33 mouse cellular contexts compared by ENCODE assay signal in the genomic region with DNA sequence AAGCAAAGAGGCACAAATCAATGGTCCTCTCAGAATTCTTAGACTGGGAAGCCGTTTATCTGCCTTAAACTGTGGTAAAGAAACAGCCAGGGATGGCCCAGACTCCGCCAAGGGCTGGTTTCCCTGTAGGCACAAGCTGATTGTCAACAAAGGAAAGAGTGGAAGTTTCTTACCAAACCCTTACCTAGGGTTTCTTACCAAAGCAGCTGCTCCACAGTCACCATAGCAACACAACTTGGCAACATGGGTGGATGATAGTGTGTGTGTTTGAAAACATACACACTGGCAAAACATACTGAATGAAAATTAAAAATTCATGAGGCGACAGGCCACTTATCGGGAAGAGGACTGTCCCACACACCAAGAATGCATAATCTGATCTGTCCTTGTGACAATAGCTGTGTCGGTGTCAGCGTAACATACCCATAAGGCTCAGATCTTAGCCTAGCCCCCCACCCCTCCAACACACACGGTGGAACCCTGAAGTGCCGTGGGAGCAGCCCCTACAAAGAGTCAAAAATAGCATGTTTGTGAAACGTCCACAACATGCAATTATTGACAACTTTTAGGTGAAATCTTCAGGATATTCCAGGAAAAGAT. TPM values are rescaled to one million over a fixed set of nuclear protein-coding genes. Genes with fewer than 3 reads are reported as not detected.
DNase-seq lines count a peak whose midpoint lies in the region; ATAC-seq and TF ChIP-seq lines count a peak whose summit lies in the region.
"Had no signal": no experiment of that assay in that cellular context is flagged by ENCODE, and none has a peak within 500 bp of the region (broad histone marks: within the 10 kb centered on the region; RNA-seq: fewer than 3 reads in every experiment).

No protein-coding gene starts in this region.

- no peaks in the 10 kb centered on the region for H3K27me3 ChIP-seq in MEL (ENCODE audit: control insufficient read depth in 1 of 2, insufficient read depth in 2 of 2, low read length in 2 of 2)
- no peaks in the 10 kb centered on the region for H3K27me3 ChIP-seq in midbrain, embryonic 13.5 days
- H3K27me3 ChIP-seq in cerebellum, adult 2 months (ENCODE audit: control insufficient read depth, insufficient read depth, low read length): no peaks in the 10 kb centered on the region
- H3K27me3 ChIP-seq: heart, embryonic 15.5 days; lung, embryonic 15.5 days; neural tube, embryonic 13.5 days had no signal

- no peak overlapping the region for H3K27ac ChIP-seq in MEL (ENCODE audit: control insufficient read depth, low read depth, low read length)
- no peak overlapping the region for H3K27ac ChIP-seq in midbrain, embryonic 13.5 days
- H3K27ac ChIP-seq in cerebellum, adult 2 months (ENCODE audit: insufficient read depth, low read length): no peak overlapping the region
- H3K27ac ChIP-seq: embryonic facial prominence, embryonic 13.5 days; heart, embryonic 10.5 days; heart, embryonic 15.5 days; limb, embryonic 13.5 days; lung, embryonic 15.5 days; neural tube, embryonic 13.5 days had no signal

- H3K4me3 ChIP-seq in MEL (ENCODE audit: control insufficient read depth in 1 of 2, insufficient read depth in 1 of 2, low read depth in 2 of 2, low read length in 2 of 2): peak overlapping the region in 1 of 2 experiments; percentile 1; a peak in 2 of 4 replicates
- no peak overlapping the region for H3K4me3 ChIP-seq in midbrain, embryonic 13.5 days (replicated peaks)
- H3K4me3 ChIP-seq in cerebellum, adult 2 months (replicated peaks; ENCODE audit: insufficient read depth, low read depth, low read length): no peak overlapping the region
- H3K4me3 ChIP-seq: embryonic facial prominence, embryonic 13.5 days; erythroblast, embryonic 14.5 days; heart, embryonic 10.5 days; heart, embryonic 15.5 days; limb, embryonic 13.5 days; lung, embryonic 15.5 days; neural tube, embryonic 13.5 days had no signal

- ATAC-seq in midbrain, embryonic 13.5 days: 0 out of 2 replicates have a peak, but pooled peaks have one; percentile 55
- ATAC-seq: CD4-positive, CD25-positive, alpha-beta regulatory T cell, adult 4 months had no signal

- no peak overlapping the region; the same call in 1 of the 2 replicates for H3K9ac ChIP-seq in MEL (ENCODE audit: control insufficient read depth, low read depth, low read length, poor library complexity, severe bottlenecking)
- H3K9ac ChIP-seq in midbrain, embryonic 13.5 days (replicated peaks): no peak overlapping the region
- H3K9ac ChIP-seq: embryonic facial prominence, embryonic 13.5 days; heart, embryonic 15.5 days; limb, embryonic 13.5 days; lung, embryonic 15.5 days; neural tube, embryonic 13.5 days had no signal

- no peaks in the 10 kb centered on the region for H3K9me3 ChIP-seq in MEL (replicated peaks; ENCODE audit: insufficient read depth, low read length)
- H3K9me3 ChIP-seq in midbrain, embryonic 13.5 days: no peaks in the 10 kb centered on the region
- H3K9me3 ChIP-seq: embryonic facial prominence, embryonic 13.5 days; heart, embryonic 10.5 days; heart, embryonic 15.5 days; limb, embryonic 13.5 days; lung, embryonic 15.5 days; neural tube, embryonic 13.5 days had no signal

- no peak for TF ChIP-seq CTCF in MEL (IDR thresholded peaks at IDR 0.05 in 2 of 3, conservative IDR thresholded peaks at IDR 0.05 in 1 of 3; ENCODE audit: control insufficient read depth in 1 of 3, insufficient read depth in 1 of 3, low read depth in 2 of 3, low read length in 3 of 3, poor library complexity in 1 of 3, severe bottlenecking in 1 of 3)
- TF ChIP-seq CTCF in cerebellum, adult 2 months (IDR thresholded peaks at IDR 0.05; ENCODE audit: borderline replicate concordance, insufficient read depth, low read depth, low read length): no peak

- peak; percentile 35 for DNase-seq in heart, adult 11 months
- no peak for DNase-seq in heart, postnatal 4 days
- peak; percentile 33 for DNase-seq in MEL (ENCODE audit: low read depth, low spot score)
- DNase-seq in brain, adult 2 months (ENCODE audit: low read depth, low spot score): peak; percentile 54
- no peak for DNase-seq in cerebellum, adult 2 months
- DNase-seq in thymus, postnatal 25 days: no peak
- no peak for DNase-seq in left cerebral cortex, adult 18-20 months (ENCODE audit: low spot score in 2 of 2)
- DNase-seq: adrenal gland, adult 8-10 months; cerebellum, adult 9-11 months; gastrocnemius, postnatal 14 days; heart, postnatal 36 days had no signal

- TF ChIP-seq EP300 in MEL (IDR thresholded peaks at IDR 0.05; ENCODE audit: low read depth in 1 of 2, low read length in 2 of 2): no peak

- peaks cover 9 to 30% of the 10 kb centered on the region in 2 experiments for H3K4me1 ChIP-seq in MEL (ENCODE audit: control insufficient read depth in 1 of 2, insufficient read depth in 2 of 2, low read length in 2 of 2)
- H3K4me1 ChIP-seq in midbrain, embryonic 13.5 days (replicated peaks): peaks cover 19% of the 10 kb centered on the region
- peaks cover 8% of the 10 kb centered on the region; the same call in 1 of the 2 replicates for H3K4me1 ChIP-seq in cerebellum, adult 2 months (ENCODE audit: control insufficient read depth, insufficient read depth, low read length)
- H3K4me1 ChIP-seq: limb, embryonic 13.5 days had no signal

- peaks cover 0 to 22% of the 10 kb centered on the region in 2 experiments; a peak in 2 of 4 replicates for H3K36me3 ChIP-seq in MEL (ENCODE audit: control insufficient read depth in 1 of 2, insufficient read depth in 2 of 2, low read length in 2 of 2)
- no peaks in the 10 kb centered on the region for H3K36me3 ChIP-seq in midbrain, embryonic 13.5 days
- H3K36me3 ChIP-seq: embryonic facial prominence, embryonic 13.5 days; heart, embryonic 10.5 days; heart, embryonic 15.5 days; limb, embryonic 13.5 days; lung, embryonic 15.5 days; neural tube, embryonic 13.5 days had no signal

- WGBS in midbrain, embryonic 13.5 days: 25% methylated on average over 9 of the region's 9 CpGs
- 69% methylated on average over 9 of the region's 9 CpGs for WGBS in cerebellum, adult 2 months

- no peak for TF ChIP-seq RAD21 in MEL (IDR thresholded peaks at IDR 0.05; ENCODE audit: low read depth, low read length)

- no peak for TF ChIP-seq POLR2A in MEL (IDR thresholded peaks at IDR 0.05; ENCODE audit: control insufficient read depth in 1 of 2, insufficient read depth in 1 of 2, low read depth in 1 of 2, low read length in 2 of 2, poor library complexity in 1 of 2)
- TF ChIP-seq POLR2A in cerebellum, adult 2 months (IDR thresholded peaks at IDR 0.05; ENCODE audit: borderline replicate concordance, insufficient read depth, low read length): no peak

- no peak overlapping the region for H3K4me2 ChIP-seq in midbrain, embryonic 13.5 days (replicated peaks)
- H3K4me2 ChIP-seq: neural tube, embryonic 13.5 days had no signal

- H3K79me2 ChIP-seq in MEL (ENCODE audit: control insufficient read depth, insufficient read depth, low read length, poor library complexity): no peaks in the 10 kb centered on the region

TF ChIP-seq in MEL, 35 proteins besides CTCF, POLR2A, EP300 and RAD21 (continues in another document):
- TF ChIP-seq SMC3 (IDR thresholded peaks at IDR 0.05; ENCODE audit: low read depth, low read length) (no peak), BHLHE40 (IDR thresholded peaks at IDR 0.05; ENCODE audit: borderline replicate concordance, low read depth, low read length) (no peak), MAX (IDR thresholded peaks at IDR 0.05; ENCODE audit: low read length) (no peak), ZKSCAN1 (IDR thresholded peaks at IDR 0.05; ENCODE audit: low read depth, low read length) (no peak), JUND (IDR thresholded peaks at IDR 0.05; ENCODE audit: low read depth, low read length) (no peak), USF2 (IDR thresholded peaks at IDR 0.05; ENCODE audit: borderline replicate concordance in 1 of 2, insufficient read depth in 1 of 2, low read depth in 1 of 2, low read length in 2 of 2) (no peak), ETS1 (IDR thresholded peaks at IDR 0.05; ENCODE audit: low read depth, low read length) (no peak), ZC3H11A (IDR thresholded peaks at IDR 0.05; ENCODE audit: low read depth, low read length) (no peak), NRF1 (IDR thresholded peaks at IDR 0.05; ENCODE audit: insufficient read depth, low read depth, low read length, poor library complexity, severe bottlenecking) (no peak), CHD2 (IDR thresholded peaks at IDR 0.05; ENCODE audit: low read length) (no peak)

RNA-seq across cellular contexts. Expression of a gene that starts 3.8 kb away (rescaled TPM):
- not detected for total RNA-seq in heart, postnatal 4 days (2021)
- total RNA-seq in MEL (2012; rRNA removed): not detected in 2 replicates
- not detected for polyA plus RNA-seq in MEL (2012; ENCODE audit: insufficient read depth in 1 of 2, insufficient read length in 2 of 2, low read depth in 1 of 2, low replicate concordance in 2 of 2, missing spikeins in 1 of 2)
- not detected in 2 replicates for polyA plus RNA-seq in midbrain, embryonic 13.5 days (2015; fragmentation: Nextera tagmentation; extraction: Ambion mirVana)
- polyA plus RNA-seq in cerebellum, adult 2 months (2012; rRNA removed): 0.03 and 0.10 TPM in 2 replicates
- not detected for total RNA-seq in left cerebral cortex, adult 18-20 months (2021)
- total RNA-seq: adrenal gland, adult 8-10 months; adrenal gland, postnatal 4 days; common myeloid progenitor, adult 5-6 weeks; gastrocnemius, postnatal 14 days; granulocyte monocyte progenitor cell, adult 5-6 weeks; heart, postnatal 36 days; layer of hippocampus, adult 18-20 months; layer of hippocampus, postnatal 14 days; left cerebral cortex, adult 8-10 months; left cerebral cortex, postnatal 36 days; megakaryocyte progenitor cell, adult 5-6 weeks had no signal
- polyA plus RNA-seq: CD4-positive, CD25-positive, alpha-beta regulatory T cell, adult 4 months; embryonic facial prominence, embryonic 13.5 days; erythroblast, embryonic 14.5 days; heart, embryonic 10.5 days; heart, embryonic 15.5 days; intestine, postnatal 0 days; kidney, embryonic 14.5 days; limb, embryonic 13.5 days; liver, embryonic 11.5 days; liver, embryonic 16.5 days; lung, embryonic 15.5 days; neural tube, embryonic 13.5 days; thymus, adult 2 months had no signal

RNA-seq across cellular contexts. Expression of a gene that starts 25.5 kb away (rescaled TPM):
- total RNA-seq in heart, postnatal 4 days (2021): 10 to 100 TPM; 37.5 to 42.0 TPM
- 32.1 and 36.3 TPM in 2 replicates for total RNA-seq in MEL (2012; rRNA removed)
- 10 to 100 TPM in 1 of 2 experiments, not detected in 1; 46.9 TPM for polyA plus RNA-seq in MEL (2012; ENCODE audit: insufficient read depth in 1 of 2, insufficient read length in 2 of 2, low read depth in 1 of 2, low replicate concordance in 2 of 2, missing spikeins in 1 of 2)
- 56.0 and 63.6 TPM in 2 replicates for polyA plus RNA-seq in midbrain, embryonic 13.5 days (2015; fragmentation: Nextera tagmentation; extraction: Ambion mirVana)
- 184 and 188 TPM in 2 replicates for polyA plus RNA-seq in cerebellum, adult 2 months (2012; rRNA removed)
- total RNA-seq in left cerebral cortex, adult 18-20 months (2021): 10 to 100 TPM; 40.6 to 41.3 TPM

RNA-seq across cellular contexts. Expression of a gene that starts 30.6 kb away (rescaled TPM):
- 1 to 10 TPM; 1.4 to 1.8 TPM for total RNA-seq in heart, postnatal 4 days (2021)
- total RNA-seq in MEL (2012; rRNA removed): 0.39 and 0.46 TPM in 2 replicates
- polyA plus RNA-seq in MEL (2012; ENCODE audit: insufficient read depth in 1 of 2, insufficient read length in 2 of 2, low read depth in 1 of 2, low replicate concordance in 2 of 2, missing spikeins in 1 of 2): 1 to 10 TPM in 1 of 2 experiments, not detected in 1; 3.6 TPM
- polyA plus RNA-seq in midbrain, embryonic 13.5 days (2015; fragmentation: Nextera tagmentation; extraction: Ambion mirVana): 0.82 and 0.92 TPM in 2 replicates
- polyA plus RNA-seq in cerebellum, adult 2 months (2012; rRNA removed): 2.0 and 2.4 TPM in 2 replicates
- total RNA-seq in left cerebral cortex, adult 18-20 months (2021): under 1 TPM; 0.28 to 0.56 TPM
- total RNA-seq: common myeloid progenitor, adult 5-6 weeks; granulocyte monocyte progenitor cell, adult 5-6 weeks had no signal
- polyA plus RNA-seq: erythroblast, embryonic 14.5 days; neural tube, embryonic 13.5 days had no signal

RNA-seq across cellular contexts. Expression of a gene that starts 57.8 kb away (rescaled TPM):
- 100 to 1,000 TPM; 183 to 190 TPM for total RNA-seq in heart, postnatal 4 days (2021)
- total RNA-seq in MEL (2012; rRNA removed): 272 and 346 TPM in 2 replicates
- polyA plus RNA-seq in MEL (2012; ENCODE audit: insufficient read depth in 1 of 2, insufficient read length in 2 of 2, low read depth in 1 of 2, low replicate concordance in 2 of 2, missing spikeins in 1 of 2): 1,000 to 10,000 TPM in 1 of 2 experiments, 100 to 1,000 TPM in 1; 626 to 3,096 TPM
- 705 and 728 TPM in 2 replicates for polyA plus RNA-seq in midbrain, embryonic 13.5 days (2015; fragmentation: Nextera tagmentation; extraction: Ambion mirVana)
- 254 and 281 TPM in 2 replicates for polyA plus RNA-seq in cerebellum, adult 2 months (2012; rRNA removed)
- 100 to 1,000 TPM; 238 to 239 TPM for total RNA-seq in left cerebral cortex, adult 18-20 months (2021)

Comparison
In these comparisons a context has a peak if more than half of its experiments do, and no peak if none do; other contexts are left out.
1. DNase-seq: peak in heart, adult 11 months (single experiment), MEL (single experiment) and brain, adult 2 months (single experiment); none in heart, postnatal 4 days (single experiment), cerebellum, adult 2 months (0 of 2), thymus, postnatal 25 days (single experiment) and left cerebral cortex, adult 18-20 months (0 of 2).